Mouse (Mus musculus) E14TG2a.4 (cell line): ENCODE data around the gene Zp2.

ENCODE experiments used
- H3K27me3 ChIP-seq: 2 replicates; pipeline ENCODE4 v1.6.1; 2014; ENCODE audit warnings: low read length, control low read depth; ENCODE audit not compliant: insufficient read depth
- H3K36me3 ChIP-seq: 2 replicates; pipeline ENCODE4 v1.6.1; 2014; ENCODE audit warnings: low read length, control low read depth; ENCODE audit not compliant: insufficient read depth
- H3K4me1 ChIP-seq: replicated peaks from 2 replicates; pipeline ENCODE4 v1.6.1; 2014; ENCODE audit warnings: low read depth, low read length, control low read depth
- H3K4me3 ChIP-seq: replicated peaks from 2 replicates; pipeline ENCODE4 v1.5.1; 2014; ENCODE audit warnings: mild to moderate bottlenecking, low read length
- H3K9me3 ChIP-seq: 2 replicates; pipeline ENCODE4 v1.6.1; 2014; ENCODE audit warnings: low read length, control low read depth
- CTCF ChIP-seq: conservative IDR thresholded peaks from 2 replicates; pipeline ENCODE4 v1.5.1; 2014; ENCODE audit warnings: low read length
- NANOG ChIP-seq: IDR thresholded peaks from 2 replicates; pipeline ENCODE4 v1.6.1; 2014; ENCODE audit warnings: borderline replicate concordance, low read length, mixed read lengths
- POU5F1 ChIP-seq: IDR thresholded peaks from 2 replicates; pipeline ENCODE4 v1.6.1; 2014; ENCODE audit warnings: low read length, borderline replicate concordance

Gene Zp2

DNA sequence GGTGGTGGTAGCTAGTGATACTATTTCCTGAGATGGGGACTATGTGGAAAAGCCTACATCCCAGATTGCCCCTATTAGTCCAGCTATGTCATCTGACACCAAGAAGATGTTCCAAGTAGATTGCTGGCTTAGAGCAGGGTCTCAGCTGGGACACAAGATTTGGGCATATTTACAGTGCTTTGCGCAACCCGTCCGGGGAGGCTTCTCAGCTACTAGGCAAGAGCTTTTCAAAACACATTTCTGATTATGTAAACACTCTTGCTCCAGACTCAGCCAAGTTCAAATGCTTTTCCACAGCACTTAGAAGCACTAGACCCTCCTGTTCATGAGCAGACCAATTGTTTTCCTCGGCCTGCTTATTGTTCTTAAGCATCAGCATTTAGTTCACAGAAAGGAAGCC lies 21.3 kb downstream of the Zp2 start:
- TF ChIP-seq CTCF = no peak
- no peak for TF ChIP-seq POU5F1
- TF ChIP-seq NANOG = no peak
- Histone ChIP-seq H3K4me1 (peaks cover 13% of the 10 kb centered on the region), H3K27me3 (no peaks in the 10 kb centered on the region), H3K9me3 (no peaks in the 10 kb centered on the region), H3K4me3 (no peak overlapping the region), H3K36me3 (no peaks in the 10 kb centered on the region)

GRCm38 (mm10) chr7:120117529-120117928 lies 27.6 kb downstream of the Zp2 start:
- Histone ChIP-seq H3K27me3 (no peaks in the 10 kb centered on the region), H3K36me3 (no peaks in the 10 kb centered on the region), H3K9me3 (peaks cover 7% of the 10 kb centered on the region), H3K4me3 (no peak overlapping the region), H3K4me1 (no peaks in the 10 kb centered on the region)
- no peak for TF ChIP-seq POU5F1
- TF ChIP-seq NANOG = no peak
- no peak for TF ChIP-seq CTCF

DNA sequence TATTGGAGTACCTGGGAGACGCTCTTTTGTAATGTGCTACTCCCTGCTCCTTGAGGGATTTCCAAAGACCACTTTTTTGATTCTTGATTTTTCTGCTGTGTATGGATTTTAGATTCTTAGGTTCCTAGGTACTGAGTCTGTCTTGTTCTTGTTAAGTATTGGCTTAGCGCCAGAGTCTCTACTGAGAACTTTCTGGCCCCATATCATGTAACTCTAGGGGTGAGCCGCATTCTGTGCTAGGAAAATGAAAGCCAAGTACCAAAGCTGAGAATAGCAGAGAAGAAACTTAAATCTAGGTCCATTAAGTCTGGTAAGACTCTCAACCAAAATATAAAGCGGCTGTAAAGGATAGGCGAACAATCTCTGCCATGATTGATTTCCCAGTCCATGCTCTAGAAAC lies 28.1 kb downstream of the Zp2 start:
- no peak overlapping the region for H3K4me3 ChIP-seq
- H3K4me1 ChIP-seq = no peaks in the 10 kb centered on the region
- TF ChIP-seq CTCF (no peak), POU5F1 (no peak), NANOG (no peak)
- H3K36me3 ChIP-seq = no peaks in the 10 kb centered on the region
- H3K9me3 ChIP-seq = peaks cover 7% of the 10 kb centered on the region
- no peaks in the 10 kb centered on the region for H3K27me3 ChIP-seq

GRCm38 (mm10) chr7:120109676-120110075 lies 35.4 kb downstream of the Zp2 start:
- TF ChIP-seq POU5F1 = no peak
- no peak for TF ChIP-seq NANOG
- TF ChIP-seq CTCF = no peak
- no peaks in the 10 kb centered on the region for H3K9me3 ChIP-seq
- H3K4me1 ChIP-seq = no peaks in the 10 kb centered on the region
- H3K4me3 ChIP-seq = no peak overlapping the region
- H3K27me3 ChIP-seq = no peaks in the 10 kb centered on the region
- no peaks in the 10 kb centered on the region for H3K36me3 ChIP-seq

DNA sequence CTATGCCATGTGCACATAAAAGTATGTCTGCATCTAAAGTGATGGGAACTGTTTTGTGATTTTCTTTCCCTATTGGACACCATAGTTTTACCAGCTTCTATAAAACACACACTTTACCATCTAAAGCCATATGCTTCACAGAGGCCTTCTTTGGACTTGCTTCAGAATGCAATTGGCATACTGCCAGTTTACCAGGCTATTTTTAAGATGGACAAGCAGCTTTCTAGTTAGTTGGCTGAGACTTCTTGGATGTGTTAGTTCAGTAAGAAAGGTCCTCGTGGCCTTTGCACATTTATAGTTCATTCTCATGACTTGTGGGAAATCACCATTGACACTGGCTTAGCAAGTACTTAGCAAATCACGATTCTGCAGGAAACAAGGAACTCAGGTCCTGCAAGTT lies 38.7 kb downstream of the Zp2 start:
- H3K36me3 ChIP-seq = no peaks in the 10 kb centered on the region
- TF ChIP-seq CTCF (no peak), NANOG (no peak), POU5F1 (no peak)
- H3K9me3 ChIP-seq = no peaks in the 10 kb centered on the region
- H3K4me3 ChIP-seq = no peak overlapping the region
- peaks cover 17% of the 10 kb centered on the region for H3K27me3 ChIP-seq
- H3K4me1 ChIP-seq = peaks cover 23% of the 10 kb centered on the region

GRCm38 (mm10) chr7:120104975-120105374 lies 40.1 kb downstream of the Zp2 start:
- Histone ChIP-seq H3K36me3 (no peaks in the 10 kb centered on the region), H3K9me3 (no peaks in the 10 kb centered on the region), H3K4me3 (no peak overlapping the region), H3K27me3 (peaks cover 17% of the 10 kb centered on the region), H3K4me1 (peaks cover 26% of the 10 kb centered on the region)
- no peak for TF ChIP-seq CTCF
- TF ChIP-seq POU5F1 = no peak
- TF ChIP-seq NANOG = no peak

GRCm38 (mm10) chr7:120103019-120103567 lies 42.0 kb downstream of the Zp2 start:
- Histone ChIP-seq H3K9me3 (no peaks in the 10 kb centered on the region), H3K27me3 (peaks cover 17% of the 10 kb centered on the region), H3K4me3 (peak overlapping the region; percentile 78), H3K36me3 (no peaks in the 10 kb centered on the region), H3K4me1 (peaks cover 29% of the 10 kb centered on the region)
- TF ChIP-seq NANOG (no peak), CTCF (no peak), POU5F1 (no peak)

- H3K27me3 ChIP-seq = peaks cover 17% of the 10 kb centered on the region
- H3K9me3 ChIP-seq = peaks cover under 1% of the 10 kb centered on the region; the same call in 1 of the 2 replicates
- H3K4me3 ChIP-seq = peak within 1 kb of the TSS; percentile 78
- H3K36me3 ChIP-seq = no peaks in the 10 kb centered on the region
- H3K4me1 ChIP-seq = peaks cover 35% of the 10 kb centered on the region
- no peak for TF ChIP-seq NANOG
- no peak for TF ChIP-seq POU5F1
- TF ChIP-seq CTCF = no peak
Measured at GRCm38 (mm10) chr7:120102164-120102972, 42.7 kb downstream of the Zp2 start, which contains the start of gene Tmem159. TSS of gene Tmem159 (plus strand) at chr7:120102353.

DNA sequence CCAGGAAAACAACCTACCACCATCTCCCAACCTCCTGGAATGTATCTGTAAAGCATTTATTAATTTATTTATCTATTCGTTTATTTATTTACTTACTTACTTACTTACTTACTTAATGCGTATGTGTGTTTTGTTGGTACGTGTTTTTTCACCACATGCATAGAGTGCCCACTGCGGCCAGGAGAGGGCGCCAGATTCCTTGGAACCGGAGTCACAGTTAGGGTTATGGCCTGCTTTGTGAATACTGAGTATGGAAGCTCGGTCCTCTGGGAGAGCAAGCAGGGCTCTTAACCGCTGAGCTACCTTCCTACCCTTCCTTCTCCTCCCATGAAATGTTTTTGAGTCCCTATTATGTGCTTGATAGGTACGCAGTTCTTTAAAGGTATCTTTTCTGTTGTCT lies 46.7 kb downstream of the Zp2 start:
- TF ChIP-seq NANOG (no peak), CTCF (peak; percentile 72)
- H3K4me1 ChIP-seq = peaks cover 32% of the 10 kb centered on the region
- no peaks in the 10 kb centered on the region for H3K36me3 ChIP-seq
- H3K27me3 ChIP-seq = peaks cover 12% of the 10 kb centered on the region
- no peak overlapping the region for H3K4me3 ChIP-seq
- H3K9me3 ChIP-seq = peaks cover 6% of the 10 kb centered on the region; the same call in 1 of the 2 replicates
